Mouse (Mus musculus) midbrain, embryonic 13.5 days (tissue): Measurements from ENCODE around the gene Grm1. TPM values are rescaled to one million over a fixed set of nuclear protein-coding genes. Genes with fewer than 3 reads are reported as not detected.

Source experiments
- ATAC-seq: fragments of 200-750 bp; cut with Nextera tagmentation; 2 replicates; pipeline ENCODE4 v1.8.0; 2017; ENCODE audit warnings: mild to moderate bottlenecking, moderate TSS enrichment, moderate library complexity
- H3K27ac ChIP-seq: fragments of 300-500 bp; sonication (generic); 2 replicates; pipeline ENCODE4 v1.5.1; 2015; ENCODE audit warnings: inconsistent platforms, mild to moderate bottlenecking, moderate library complexity
- H3K27me3 ChIP-seq: fragments of 300-500 bp; sonication (generic); 2 replicates; pipeline ENCODE4 v1.6.1; 2015; ENCODE audit warnings: mild to moderate bottlenecking, inconsistent platforms
- H3K36me3 ChIP-seq: fragments of 300-500 bp; sonication (generic); 2 replicates; pipeline ENCODE4 v1.6.1; 2015; ENCODE audit warnings: mild to moderate bottlenecking, inconsistent platforms
- H3K4me1 ChIP-seq: fragments of 300-500 bp; sonication (generic); replicated peaks from 2 replicates; pipeline ENCODE4 v1.6.1; 2015; ENCODE audit warnings: inconsistent platforms
- H3K4me2 ChIP-seq: fragments of 300-500 bp; sonication (generic); replicated peaks from 2 replicates; pipeline ENCODE4 v1.6.1; 2015; ENCODE audit warnings: moderate library complexity, mild to moderate bottlenecking, inconsistent platforms
- H3K4me3 ChIP-seq: fragments of 300-500 bp; sonication (generic); replicated peaks from 2 replicates; pipeline ENCODE4 v1.5.1; 2015; ENCODE audit warnings: mild to moderate bottlenecking, inconsistent platforms
- H3K9ac ChIP-seq: fragments of 300-500 bp; sonication (generic); replicated peaks from 2 replicates; pipeline ENCODE4 v1.6.1; 2015; ENCODE audit warnings: mild to moderate bottlenecking, inconsistent platforms
- H3K9me3 ChIP-seq: fragments of 300-500 bp; sonication (generic); 2 replicates; pipeline ENCODE4 v1.6.1; 2016; ENCODE audit warnings: mild to moderate bottlenecking, inconsistent platforms
- WGBS: fragments of 180-500 bp; shearing (Covaris S2); methylation state at CpG from one replicate; pipeline ENCODE4 v1.1.7; 2015; 5-methylcytosine and 5-hydroxymethylcytosine counted together
- polyA plus RNA-seq: library from polyadenylated mRNA; unstranded; fragments of >200 nt; fragmentation: Nextera tagmentation; extraction: Ambion mirVana; gene quantifications from 2 replicates; pipeline ENCODE4 v1.2.1, GENCODE M21; 2015

Gene Grm1
- polyA plus RNA-seq, 1 experiment from 2014 or later = 3.0 TPM

DNA sequence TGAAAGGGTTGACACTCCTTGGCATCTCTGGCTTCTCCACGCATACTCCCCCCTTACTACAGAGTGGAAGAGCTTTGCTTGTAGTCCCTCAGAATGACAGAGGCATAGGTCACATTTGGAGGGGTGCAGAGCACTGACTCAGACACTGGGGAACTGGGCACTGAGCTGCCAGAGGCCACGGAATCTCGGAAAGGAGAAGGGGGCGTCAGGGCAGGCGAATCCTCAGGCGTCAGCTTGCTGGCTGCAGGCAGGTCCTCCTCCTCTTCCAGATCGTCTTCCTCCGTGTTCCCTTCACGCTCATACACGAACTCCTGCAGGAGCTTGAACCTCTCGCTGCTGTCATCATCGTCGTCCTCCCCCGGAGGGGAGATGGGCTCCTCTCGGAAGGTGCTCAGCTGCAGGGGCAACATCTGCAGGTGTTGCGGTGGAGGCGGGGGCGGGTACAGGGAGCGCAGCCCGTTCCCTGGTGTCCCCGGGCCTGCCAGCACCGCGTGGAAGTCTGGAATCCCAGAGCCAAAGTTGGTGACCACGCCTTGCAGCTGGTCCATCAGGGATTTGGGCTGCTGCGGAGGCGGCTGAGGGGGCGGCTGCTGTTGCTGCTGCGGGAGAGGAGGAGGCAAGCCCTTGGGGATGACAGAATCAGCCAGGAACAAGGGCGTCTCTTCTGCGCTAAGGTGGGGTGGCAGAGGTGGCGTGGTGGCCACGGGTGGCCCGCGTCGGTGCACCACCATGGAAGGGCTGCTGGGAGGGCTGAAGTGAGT lies 393.1 kb downstream of the Grm1 start:
- Histone ChIP-seq H3K9ac (peak overlapping the region; percentile 71), H3K4me3 (peak overlapping the region; percentile 57), H3K27ac (no peak overlapping the region), H3K27me3 (peaks cover 2% of the 10 kb centered on the region; the same call in 1 of the 2 replicates), H3K36me3 (no peaks in the 10 kb centered on the region), H3K4me2 (peak overlapping the region; percentile 97), H3K4me1 (peaks cover 14% of the 10 kb centered on the region), H3K9me3 (no peaks in the 10 kb centered on the region)
- ATAC-seq = peak; percentile 86
- WGBS = 1% methylated on average over 35 of the region's 35 CpGs

DNA sequence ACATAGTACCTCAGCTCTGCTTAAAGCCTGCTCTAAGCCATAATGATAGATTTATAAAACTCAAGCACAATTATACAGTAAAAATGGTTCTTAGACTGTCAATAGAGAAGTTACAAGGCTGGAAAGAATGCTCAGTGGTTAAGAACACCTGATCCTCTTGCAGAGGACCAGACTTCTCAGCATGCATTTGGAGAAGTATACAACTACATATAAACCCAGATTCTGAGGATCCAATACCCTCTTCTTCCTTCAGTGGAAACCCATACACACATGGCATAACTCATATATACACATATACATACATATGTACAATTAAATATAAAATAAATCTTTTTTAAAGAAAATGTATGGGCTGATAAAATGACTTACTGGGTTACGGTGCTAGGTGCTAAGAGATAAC lies 401.1 kb downstream of the Grm1 start, which contains the start of gene Gm10944:
TSS of gene Gm10944 (plus strand) at position 301 of the 400 bp plus-strand sequence.
- Histone ChIP-seq H3K4me1 (no peaks in the 10 kb centered on the region), H3K9ac (no peak within 1 kb of the TSS), H3K9me3 (no peaks in the 10 kb centered on the region), H3K4me3 (no peak within 1 kb of the TSS), H3K4me2 (no peak within 1 kb of the TSS), H3K27ac (no peak within 1 kb of the TSS), H3K27me3 (no peaks in the 10 kb centered on the region), H3K36me3 (no peaks in the 10 kb centered on the region)
- WGBS = 100% methylated on average over 1 of the region's 1 CpGs
- ATAC-seq = no peak

DNA sequence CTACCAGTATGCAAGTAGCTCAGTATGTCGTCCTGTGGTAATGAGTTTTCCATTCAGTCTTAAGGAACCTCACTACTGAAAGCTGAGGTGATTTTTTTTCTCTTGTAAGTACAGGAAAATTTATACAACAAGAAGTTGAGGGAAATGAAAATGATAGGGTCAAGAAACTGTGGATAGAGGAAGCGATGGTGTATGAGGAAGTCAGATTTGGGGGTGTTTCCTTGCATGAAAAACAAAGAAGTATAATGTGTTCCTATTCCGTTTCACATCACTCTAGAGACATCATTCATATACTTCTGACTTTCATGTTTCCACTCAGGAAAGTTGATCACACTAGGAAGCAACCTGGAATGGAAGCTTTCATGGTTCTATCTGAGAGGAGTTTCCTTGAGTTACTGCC lies 422.2 kb downstream of the Grm1 start:
- ATAC-seq = no peak
- Histone ChIP-seq H3K4me3 (no peak overlapping the region), H3K9me3 (no peaks in the 10 kb centered on the region), H3K36me3 (no peaks in the 10 kb centered on the region), H3K4me1 (no peaks in the 10 kb centered on the region), H3K27ac (no peak overlapping the region), H3K27me3 (no peaks in the 10 kb centered on the region), H3K4me2 (no peak overlapping the region), H3K9ac (no peak overlapping the region)
- WGBS = 68% methylated on average over 3 of the region's 3 CpGs

DNA sequence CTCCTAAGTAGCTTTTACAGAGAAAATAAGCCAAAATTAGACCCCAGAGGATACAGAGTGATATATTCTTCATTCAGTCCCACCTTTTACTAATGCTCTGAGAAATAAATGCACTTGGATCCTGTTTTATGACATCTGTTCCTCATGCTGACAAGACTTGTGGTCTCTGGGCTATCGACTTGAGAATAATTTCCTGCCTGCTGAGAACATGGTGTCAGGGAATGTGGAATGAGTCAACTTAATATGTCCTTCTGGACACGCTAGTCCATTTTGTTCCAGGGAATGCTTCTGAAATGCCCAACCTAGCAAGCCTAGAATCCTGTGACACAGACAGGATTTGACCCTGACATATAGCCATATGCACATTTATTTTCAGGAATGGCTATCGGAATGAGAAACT lies 423.0 kb downstream of the Grm1 start:
- H3K4me3 ChIP-seq = no peak overlapping the region
- H3K9me3 ChIP-seq = no peaks in the 10 kb centered on the region
- no peaks in the 10 kb centered on the region for H3K27me3 ChIP-seq
- WGBS = 86% methylated on average over 3 of the region's 3 CpGs
- no peaks in the 10 kb centered on the region for H3K36me3 ChIP-seq
- H3K27ac ChIP-seq = no peak overlapping the region
- no peaks in the 10 kb centered on the region for H3K4me1 ChIP-seq
- no peak for ATAC-seq
- no peak overlapping the region for H3K4me2 ChIP-seq
- H3K9ac ChIP-seq = no peak overlapping the region

DNA sequence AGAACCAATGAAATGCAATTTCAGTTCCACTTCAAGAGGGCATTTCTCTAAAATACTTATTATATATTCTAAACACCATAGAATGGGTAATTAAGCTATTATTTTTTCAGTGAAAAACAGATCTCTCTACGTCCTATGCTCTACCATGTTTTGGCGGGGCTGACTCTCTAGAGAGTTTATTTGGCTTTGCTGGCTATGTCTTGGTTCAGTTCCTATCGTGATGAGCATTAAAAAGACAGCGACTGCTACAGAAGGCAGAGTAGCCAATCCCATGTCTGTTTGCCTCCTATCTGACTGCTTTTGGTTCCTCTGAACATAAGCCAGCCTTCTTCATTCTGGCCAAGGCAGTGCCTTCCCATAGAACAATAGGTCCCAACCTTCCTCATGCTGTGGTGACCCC lies 425.5 kb downstream of the Grm1 start:
- H3K9ac ChIP-seq = no peak overlapping the region
- no peak for ATAC-seq
- no peaks in the 10 kb centered on the region for H3K9me3 ChIP-seq
- H3K27me3 ChIP-seq = no peaks in the 10 kb centered on the region
- WGBS = 79% methylated on average over 4 of the region's 4 CpGs
- H3K4me1 ChIP-seq = no peaks in the 10 kb centered on the region
- no peak overlapping the region for H3K4me2 ChIP-seq
- no peak overlapping the region for H3K27ac ChIP-seq
- H3K4me3 ChIP-seq = no peak overlapping the region
- H3K36me3 ChIP-seq = no peaks in the 10 kb centered on the region

DNA sequence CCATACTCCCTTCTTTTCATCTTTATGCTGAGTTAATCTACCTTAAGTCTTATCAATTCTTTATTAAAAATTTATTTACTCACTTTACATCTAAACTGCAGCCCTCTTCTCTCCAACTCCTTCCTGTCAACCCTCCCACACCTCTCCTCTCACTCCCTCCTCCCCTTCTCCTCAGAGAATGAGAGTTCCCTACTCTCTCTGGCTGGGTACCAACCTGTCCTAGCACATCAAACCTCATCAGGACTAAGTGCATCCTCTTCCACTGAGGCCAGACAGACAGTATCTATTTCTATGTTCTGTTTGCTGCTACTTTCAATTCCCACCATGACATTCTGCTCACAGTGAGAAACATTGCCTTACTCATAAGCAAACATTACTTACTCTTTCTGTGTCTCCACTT lies 426.2 kb downstream of the Grm1 start:
- no peak for ATAC-seq
- no peak overlapping the region for H3K4me3 ChIP-seq
- no peaks in the 10 kb centered on the region for H3K27me3 ChIP-seq

More for the DNA sequence above, 426.2 kb downstream of the Grm1 start:
- H3K9ac ChIP-seq = no peak overlapping the region
- H3K4me1 ChIP-seq = no peaks in the 10 kb centered on the region
- H3K36me3 ChIP-seq = no peaks in the 10 kb centered on the region
- H3K27ac ChIP-seq = no peak overlapping the region
- H3K9me3 ChIP-seq = no peaks in the 10 kb centered on the region
- no peak overlapping the region for H3K4me2 ChIP-seq

Other genes starting within 250 kb of the Grm1 start
- 25.9 and 26.4 TPM in 2 replicates for gene Shprh, start 67.1 kb upstream of the Grm1 start, polyA plus RNA-seq
- 31.8 and 34.9 TPM in 2 replicates for gene Fbxo30, start 199.0 kb upstream of the Grm1 start, polyA plus RNA-seq